Mouse (Mus musculus): ENCODE data around the gene Arl4d. TPM values are rescaled to one million over a fixed set of nuclear protein-coding genes. Genes with fewer than 3 reads are reported as not detected.

Arl4d gene
- polyA plus RNA-seq (2012; rRNA removed), result 19.7 and 24.1 TPM in 2 replicates

DNA sequence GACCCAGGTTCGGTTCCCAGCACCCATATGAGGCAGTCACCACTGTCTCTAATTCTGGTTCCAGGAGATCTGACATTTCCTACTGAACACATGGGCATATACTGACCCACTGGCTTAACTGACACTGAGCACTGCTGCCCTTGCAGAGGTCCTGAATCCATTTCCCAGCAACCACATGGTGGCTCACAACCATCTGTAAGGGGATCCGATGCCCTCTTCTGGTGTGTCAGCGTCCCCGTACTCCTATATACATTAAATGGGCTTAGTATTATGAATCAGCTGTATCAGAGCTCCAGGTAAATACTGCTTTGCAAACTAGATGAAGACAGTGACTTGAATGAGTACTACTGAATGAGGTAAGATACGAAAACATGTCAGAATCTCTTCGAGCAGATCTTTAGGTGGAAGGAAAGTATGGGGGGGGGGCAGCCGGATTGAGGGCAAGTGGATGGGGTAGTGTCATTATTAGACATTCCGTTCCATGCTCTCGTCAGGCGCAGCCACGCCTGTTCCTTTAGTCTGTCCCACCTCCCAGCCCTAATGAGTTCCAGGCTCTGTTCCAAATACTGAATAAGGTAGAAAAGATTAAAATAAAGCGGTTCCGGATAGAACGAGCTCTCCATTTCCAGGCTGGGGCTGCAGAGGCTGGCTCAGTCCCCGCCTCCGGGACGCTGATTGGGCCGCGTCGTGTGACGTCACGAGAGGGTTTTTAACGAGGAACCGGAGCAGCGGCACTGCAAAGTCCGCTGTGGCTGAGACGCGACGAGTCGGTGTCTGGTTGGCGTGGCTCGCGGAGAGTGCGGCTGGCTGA lies at the start of gene Arl4d:
Arl4d (plus strand) TSS at position 717 of the 811 bp plus-strand sequence.

DNA sequence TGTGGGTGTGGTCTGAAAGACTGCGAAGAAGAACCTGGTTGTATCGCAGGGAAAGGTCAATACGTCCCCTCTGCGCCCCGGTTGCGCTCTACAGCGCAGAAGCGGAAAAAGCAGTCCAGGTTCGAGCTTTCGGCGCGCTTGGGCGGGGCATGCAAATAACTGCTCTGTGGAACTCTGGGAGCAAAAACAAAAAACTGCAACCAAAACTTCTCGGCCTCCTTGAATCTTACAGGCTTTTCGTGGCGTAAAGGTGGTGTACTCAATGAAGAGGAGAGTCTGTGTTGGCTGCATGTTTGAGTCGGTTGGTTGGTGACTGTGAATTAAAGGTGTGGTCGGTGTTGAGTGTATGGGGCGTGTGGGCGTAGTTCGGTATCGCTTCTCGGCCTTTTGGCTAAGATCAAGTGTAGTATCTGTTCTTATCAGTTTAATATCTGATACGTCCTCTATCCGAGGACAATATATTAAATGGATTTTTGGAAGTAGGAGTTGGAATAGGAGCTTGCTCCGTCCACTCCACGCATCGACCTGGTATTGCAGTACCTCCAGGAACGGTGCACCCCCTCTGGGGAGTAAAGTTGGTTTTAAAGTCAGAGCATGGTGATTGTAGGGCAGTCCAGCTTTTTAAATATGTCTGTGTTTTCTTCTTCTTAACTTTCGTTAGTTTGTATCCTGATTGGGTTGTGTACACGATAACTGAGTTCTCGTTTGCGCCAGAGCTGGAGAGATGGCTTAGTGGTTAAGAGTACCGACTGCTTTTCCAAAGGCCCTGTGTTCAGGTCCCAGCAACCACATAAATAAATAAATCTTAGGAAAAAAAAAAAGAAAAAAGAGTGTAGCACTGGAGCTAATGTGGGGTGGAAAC lies 38.1 kb upstream of the Arl4d start, which contains the start of gene Rdm1:
Rdm1 (plus strand) TSS at position 201 of the 862 bp plus-strand sequence.

Other genes starting within 250 kb of the Arl4d start
- 29.9 and 36.8 TPM in 2 replicates for gene Aarsd1, start 247.9 kb upstream of the Arl4d start, polyA plus RNA-seq (2012; rRNA removed)
- gene Gm27029, start 240.7 kb upstream of the Arl4d start, polyA plus RNA-seq (2012; rRNA removed), result 0.37 and 0.47 TPM in 2 replicates
- 29.4 TPM in 2 replicates for gene Rundc1, start 240.5 kb upstream of the Arl4d start, polyA plus RNA-seq (2012; rRNA removed)
- 3.0 and 3.7 TPM in 2 replicates for gene Ptges3l, start 240.2 kb upstream of the Arl4d start, polyA plus RNA-seq (2012; rRNA removed)
- 502 and 570 TPM in 2 replicates for gene Rpl27, start 223.2 kb upstream of the Arl4d start, polyA plus RNA-seq (2012; rRNA removed)
- gene Ifi35, start 217.1 kb upstream of the Arl4d start, polyA plus RNA-seq (2012; rRNA removed), result 34.0 and 41.4 TPM in 2 replicates
- 51.3 and 74.9 TPM in 2 replicates for gene Rnd2, start 200.5 kb upstream of the Arl4d start, polyA plus RNA-seq (2012; rRNA removed)
- 177 and 199 TPM in 2 replicates for gene Vat1, start 199.3 kb upstream of the Arl4d start, polyA plus RNA-seq (2012; rRNA removed)
- gene Brca1, start 113.6 kb upstream of the Arl4d start, polyA plus RNA-seq (2012; rRNA removed), result 1.8 and 2.1 TPM in 2 replicates
- 125 and 130 TPM in 2 replicates for gene Nbr1, start 113.4 kb upstream of the Arl4d start, polyA plus RNA-seq (2012; rRNA removed)
- gene Tmem106a, start 83.3 kb upstream of the Arl4d start, polyA plus RNA-seq (2012; rRNA removed), result 22.4 and 28.1 TPM in 2 replicates
- gene Gm11634, start 66.3 kb upstream of the Arl4d start, polyA plus RNA-seq (2012; rRNA removed), result not detected in 2 replicates
- gene Rdm1, start 38.3 kb upstream of the Arl4d start, polyA plus RNA-seq (2012; rRNA removed), result 23.0 and 23.3 TPM in 2 replicates
- gene Dhx8, start 67.4 kb downstream of the Arl4d start, polyA plus RNA-seq (2012; rRNA removed), result 11.8 and 13.4 TPM in 2 replicates
- gene Etv4, start 119.8 kb downstream of the Arl4d start, polyA plus RNA-seq (2012; rRNA removed), result 2.4 and 2.6 TPM in 2 replicates
- 1.2 and 1.7 TPM in 2 replicates for gene Meox1, start 228.8 kb downstream of the Arl4d start, polyA plus RNA-seq (2012; rRNA removed)

All from ovary, adult 2 months (tissue).